Mouse (Mus musculus) liver, adult 2 months (tissue): ENCODE measurements at regions not wholly inside any gene's neighbourhood (a gene's known extent, or its start where the extent isn't known, plus 50 kb on each side); places are given as distances from the start of the nearest gene placed in this dataset.

Source experiments
- DNase-seq: peaks from one replicate; pipeline ENCODE4 v3.0.0-alpha.2; 2011; ENCODE audit warnings: low read depth, low spot score; ENCODE audit errors: extremely low read depth
- H3K27ac ChIP-seq: fragments of 200-500 bp; replicated peaks from 2 replicates; pipeline ENCODE4 v1.5.1; 2012; ENCODE audit warnings: low read depth, mild to moderate bottlenecking, control low read depth, inconsistent platforms, low read length; ENCODE audit not compliant: insufficient read depth
- H3K27me3 ChIP-seq: fragments of 200-500 bp; 2 replicates; pipeline ENCODE4 v1.6.1; 2012; ENCODE audit warnings: mild to moderate bottlenecking, moderate library complexity, low read length, inconsistent platforms; ENCODE audit not compliant: control insufficient read depth, insufficient read depth
- H3K36me3 ChIP-seq: fragments of 200-500 bp; 2 replicates; pipeline ENCODE4 v1.6.1; 2012; ENCODE audit warnings: low read length, inconsistent platforms; ENCODE audit not compliant: control insufficient read depth, insufficient read depth
- H3K4me1 ChIP-seq: fragments of 200-500 bp; 2 replicates; pipeline ENCODE4 v1.6.1; 2011; ENCODE audit warnings: low read length; ENCODE audit not compliant: control insufficient read depth, insufficient read depth
- H3K4me3 ChIP-seq: fragments of 200-500 bp; 2 replicates; pipeline ENCODE4 v1.5.1; 2011; ENCODE audit warnings: low read depth, mild to moderate bottlenecking, control low read depth, low read length, moderate library complexity; ENCODE audit not compliant: insufficient read depth
- H3K79me2 ChIP-seq: fragments of 200-500 bp; 2 replicates; pipeline ENCODE4 v1.6.1; 2012; ENCODE audit warnings: inconsistent platforms, mild to moderate bottlenecking, low read length, moderate library complexity; ENCODE audit not compliant: control insufficient read depth, insufficient read depth
- H3K9ac ChIP-seq: fragments of 200-500 bp; 2 replicates; pipeline ENCODE4 v1.6.1; 2012; ENCODE audit warnings: low read depth, mild to moderate bottlenecking, control low read depth, inconsistent platforms, low read length
- CTCF ChIP-seq: fragments of 200-500 bp; IDR thresholded peaks from 2 replicates; pipeline ENCODE4 v1.5.1; 2011; ENCODE audit warnings: low read depth, low read length, control low read depth
- POLR2A ChIP-seq: fragments of 200-500 bp; IDR thresholded peaks from 2 replicates; pipeline ENCODE4 v1.6.1; 2011; ENCODE audit warnings: low read length, control low read depth; ENCODE audit not compliant: insufficient read depth; ENCODE audit errors: extremely low read depth
- WGBS: fragments of 180-500 bp; shearing (Covaris S2); methylation state at CpG from one replicate; pipeline ENCODE4 v1.1.7; 2018; 5-methylcytosine and 5-hydroxymethylcytosine counted together

DNA sequence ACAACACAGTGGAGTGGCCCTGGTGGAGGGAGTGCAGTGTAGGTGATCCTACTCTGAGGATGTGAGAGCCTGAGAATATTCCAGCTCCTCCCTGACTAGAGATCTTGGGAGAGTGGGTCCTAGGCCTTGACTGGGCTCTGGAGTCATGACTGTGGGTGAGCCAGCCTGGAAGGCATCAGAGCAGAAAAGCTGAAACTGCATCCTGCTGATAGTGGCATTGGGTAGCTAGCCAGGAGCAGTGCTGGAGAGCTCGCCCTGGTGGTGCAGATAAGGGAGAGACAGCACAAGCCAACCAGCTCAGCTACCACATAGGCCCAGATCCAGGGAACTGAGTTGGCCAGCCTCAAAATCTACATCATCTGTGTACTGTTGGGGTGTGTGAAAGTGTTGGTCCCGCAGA, 58.8 kb upstream of the Kcna4 start:
- H3K4me3 ChIP-seq, result no peak overlapping the region
- no peaks in the 10 kb centered on the region for H3K4me1 ChIP-seq
- H3K27me3 ChIP-seq, result no peaks in the 10 kb centered on the region
- 61% methylated on average over 2 of the region's 2 CpGs for whole genome bisulfite sequencing
- no peak overlapping the region for H3K27ac ChIP-seq
- DNase-seq, result no peak
- H3K36me3 ChIP-seq, result no peaks in the 10 kb centered on the region
- H3K79me2 ChIP-seq, result no peaks in the 10 kb centered on the region
- H3K9ac ChIP-seq, result no peak overlapping the region
- no peak for TF ChIP-seq CTCF
- no peak for TF ChIP-seq POLR2A

DNA sequence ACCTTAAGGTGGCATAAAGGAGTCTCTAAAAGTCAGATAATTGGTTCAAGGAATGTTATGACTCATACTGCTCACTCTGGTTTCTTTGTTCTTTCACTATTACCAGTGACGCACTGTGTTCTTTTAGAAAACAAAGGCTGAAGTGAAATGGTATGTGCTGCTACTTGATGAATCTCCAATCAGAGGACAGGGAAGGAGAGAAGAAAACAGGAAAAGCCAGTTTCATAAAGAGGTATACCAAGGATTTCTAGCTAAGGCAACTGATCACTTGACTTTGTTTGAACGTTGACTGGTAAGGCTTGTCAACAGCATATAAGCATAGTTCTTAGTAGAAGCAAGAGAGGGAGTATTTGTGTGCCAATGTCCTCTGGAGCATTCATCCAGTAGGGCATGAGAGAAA, 57.6 kb upstream of the Kcna4 start:
- Histone ChIP-seq H3K9ac (no peak overlapping the region), H3K4me3 (no peak overlapping the region), H3K27me3 (no peaks in the 10 kb centered on the region), H3K27ac (no peak overlapping the region), H3K4me1 (no peaks in the 10 kb centered on the region), H3K79me2 (no peaks in the 10 kb centered on the region), H3K36me3 (no peaks in the 10 kb centered on the region)
- DNase-seq, result no peak
- 65% methylated on average over 2 of the region's 2 CpGs for WGBS
- no peak for TF ChIP-seq POLR2A
- no peak for TF ChIP-seq CTCF
